Mouse (Mus musculus) neural tube, embryonic 14.5 days (tissue): ENCODE data around the gene Axin2. TPM values are rescaled to one million over a fixed set of nuclear protein-coding genes. Genes with fewer than 3 reads are reported as not detected.

Source experiments
- ATAC-seq: fragments of 200-750 bp; cut with Nextera tagmentation; 2 replicates; pipeline ENCODE4 v1.8.0; 2017; ENCODE audit warnings: low read depth, mild to moderate bottlenecking, moderate TSS enrichment, moderate library complexity
- H3K27ac ChIP-seq: fragments of 300-500 bp; sonication (generic); 2 replicates; pipeline ENCODE4 v1.5.1; 2014; ENCODE audit warnings: low read depth, mild to moderate bottlenecking, control low read depth, low read length, moderate library complexity, mixed read lengths
- H3K27me3 ChIP-seq: fragments of 300-500 bp; sonication (generic); 2 replicates; pipeline ENCODE4 v1.6.1; 2014; ENCODE audit warnings: low read length; ENCODE audit not compliant: control insufficient read depth, insufficient read depth
- H3K36me3 ChIP-seq: fragments of 300-500 bp; sonication (generic); 2 replicates; pipeline ENCODE4 v1.6.1; 2014; ENCODE audit warnings: low read length, mixed read lengths; ENCODE audit not compliant: control insufficient read depth, insufficient read depth
- H3K4me1 ChIP-seq: fragments of 300-500 bp; sonication (generic); 2 replicates; pipeline ENCODE4 v1.6.1; 2014; ENCODE audit warnings: low read length; ENCODE audit not compliant: control insufficient read depth, insufficient read depth
- H3K4me2 ChIP-seq: fragments of 300-500 bp; sonication (generic); 2 replicates; pipeline ENCODE4 v1.6.1; 2014; ENCODE audit warnings: mild to moderate bottlenecking, low read depth, low read length, control low read depth
- H3K4me3 ChIP-seq: fragments of 300-500 bp; sonication (generic); 2 replicates; pipeline ENCODE4 v1.5.1; 2014; ENCODE audit warnings: low read depth, low read length, control low read depth, mixed read lengths
- H3K9ac ChIP-seq: fragments of 300-500 bp; sonication (generic); replicated peaks from 2 replicates; pipeline ENCODE4 v1.6.1; 2014; ENCODE audit warnings: low read depth, mild to moderate bottlenecking, control low read depth, low read length, mixed read lengths
- H3K9me3 ChIP-seq: fragments of 300-500 bp; sonication (generic); 2 replicates; pipeline ENCODE4 v1.6.1; 2016; ENCODE audit warnings: low read length; ENCODE audit not compliant: control insufficient read depth
- WGBS: fragments of 180-500 bp; shearing (Covaris S2); extraction: QIAGEN DNeasy Blood & Tissue Kit; methylation state at CpG from one replicate; pipeline ENCODE4 v1.1.7; 2014; 5-methylcytosine and 5-hydroxymethylcytosine counted together
- polyA plus RNA-seq: library from polyadenylated mRNA; unstranded; fragments of >200 nt; fragmentation: Nextera tagmentation; extraction: Ambion mirVana; gene quantifications from 2 replicates; pipeline ENCODE4 v1.2.1, GENCODE M21; 2014

Axin2 gene
- polyA plus RNA-seq, 1 experiment from 2014 or later = 6.6 TPM

GRCm38 (mm10) chr11:108930612-108931011, 10.5 kb downstream of the Axin2 start:
- Histone ChIP-seq H3K4me1 (peaks cover 60% of the 10 kb centered on the region), H3K27me3 (no peaks in the 10 kb centered on the region), H3K4me2 (peak overlapping the region; percentile 12; the same call in 1 of the 2 replicates), H3K27ac (no peak overlapping the region; the same call in 1 of the 2 replicates), H3K4me3 (no peak overlapping the region), H3K9me3 (no peaks in the 10 kb centered on the region), H3K9ac (no peak overlapping the region), H3K36me3 (peaks cover 4% of the 10 kb centered on the region; the same call in 1 of the 2 replicates)
- ATAC-seq = no peak
- 47% methylated on average over 2 of the region's 3 CpGs for WGBS

GRCm38 (mm10) chr11:108933835-108934234, 13.7 kb downstream of the Axin2 start:
- H3K4me3 ChIP-seq = no peak overlapping the region
- H3K36me3 ChIP-seq = peaks cover 4% of the 10 kb centered on the region; the same call in 1 of the 2 replicates
- no peak overlapping the region for H3K9ac ChIP-seq
- H3K9me3 ChIP-seq = no peaks in the 10 kb centered on the region
- no peak overlapping the region for H3K27ac ChIP-seq
- WGBS = 73% methylated on average over 9 of the region's 9 CpGs
- no peak overlapping the region for H3K4me2 ChIP-seq
- ATAC-seq = no peak
- H3K27me3 ChIP-seq = no peaks in the 10 kb centered on the region
- H3K4me1 ChIP-seq = peaks cover 45% of the 10 kb centered on the region

- Histone ChIP-seq H3K9ac (no peak overlapping the region), H3K4me3 (no peak overlapping the region), H3K27me3 (no peaks in the 10 kb centered on the region), H3K9me3 (no peaks in the 10 kb centered on the region), H3K36me3 (peaks cover 4% of the 10 kb centered on the region; the same call in 1 of the 2 replicates), H3K4me1 (peaks cover 33% of the 10 kb centered on the region), H3K4me2 (no peak overlapping the region), H3K27ac (peak overlapping the region; percentile 34; the same call in 1 of the 2 replicates)
- WGBS = 20% methylated on average over 16 of the region's 18 CpGs
- peak; percentile 83 for ATAC-seq
These were observed 15.1 kb downstream of the Axin2 start for GRCm38 (mm10) chr11:108935128-108935868.

- Histone ChIP-seq H3K4me1 (peaks cover 34% of the 10 kb centered on the region), H3K4me3 (no peak overlapping the region), H3K27me3 (no peaks in the 10 kb centered on the region), H3K9me3 (no peaks in the 10 kb centered on the region), H3K9ac (no peak overlapping the region), H3K36me3 (peaks cover 4% of the 10 kb centered on the region; the same call in 1 of the 2 replicates), H3K27ac (peak overlapping the region; percentile 16; the same call in 1 of the 2 replicates), H3K4me2 (no peak overlapping the region)
- WGBS = 51% methylated on average over 18 of the region's 18 CpGs
- no peak for ATAC-seq
These were observed 16.1 kb downstream of the Axin2 start for GRCm38 (mm10) chr11:108936016-108936792.

DNA sequence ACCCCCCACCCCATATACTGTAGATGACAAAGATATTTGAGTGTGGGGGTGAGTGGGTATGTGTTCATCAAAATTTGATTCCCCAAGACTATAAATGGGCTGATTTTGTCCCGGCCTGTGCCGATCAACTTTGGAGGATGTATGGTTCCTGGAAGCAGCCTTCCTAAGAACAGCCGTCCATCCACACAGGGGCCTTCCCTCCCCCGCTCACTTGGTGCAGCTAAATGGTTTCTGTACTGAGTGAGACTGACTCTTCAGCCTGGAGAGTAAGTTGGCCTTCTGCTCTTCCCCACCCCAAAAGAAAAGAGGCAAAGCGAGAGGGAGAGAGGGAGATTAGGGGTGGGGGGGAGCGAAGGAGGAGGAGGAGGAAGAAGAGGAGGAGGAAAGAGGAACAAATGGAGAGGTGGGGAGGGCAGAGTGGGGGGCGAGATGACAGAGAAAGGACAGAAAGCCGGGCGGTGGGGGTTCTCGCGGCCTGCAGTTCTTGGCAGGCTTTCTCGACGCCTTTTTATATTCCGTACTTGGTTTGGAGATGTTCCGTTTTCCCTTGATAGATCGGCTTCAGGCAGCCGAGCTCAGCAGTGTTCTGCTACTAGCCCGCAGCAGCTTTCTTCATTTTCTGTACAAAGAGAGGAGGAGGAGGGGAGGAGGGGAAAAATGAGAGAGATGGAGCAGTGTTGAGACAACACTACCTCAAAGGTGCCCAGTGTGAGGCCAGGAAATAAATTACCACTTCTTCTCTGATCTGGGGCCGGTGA, 20.7 kb downstream of the Axin2 start:
- 36% methylated on average over 19 of the region's 19 CpGs for WGBS
- Histone ChIP-seq H3K27ac (peak overlapping the region; percentile 64), H3K36me3 (peaks cover 26% of the 10 kb centered on the region), H3K9me3 (no peaks in the 10 kb centered on the region), H3K4me2 (peak overlapping the region; percentile 23; the same call in 1 of the 2 replicates), H3K4me1 (peaks cover 21% of the 10 kb centered on the region), H3K9ac (no peak overlapping the region), H3K27me3 (no peaks in the 10 kb centered on the region), H3K4me3 (no peak overlapping the region)
- ATAC-seq = no peak

GRCm38 (mm10) chr11:108941836-108942235, 21.7 kb downstream of the Axin2 start:
- H3K36me3 ChIP-seq = peaks cover 34% of the 10 kb centered on the region
- 91% methylated on average over 18 of the region's 18 CpGs for WGBS

GRCm38 (mm10) chr11:108943741-108944140, 23.6 kb downstream of the Axin2 start:
- H3K4me2 ChIP-seq = no peak overlapping the region
- no peaks in the 10 kb centered on the region for H3K27me3 ChIP-seq
- H3K9ac ChIP-seq = no peak overlapping the region
- no peak for ATAC-seq
- H3K9me3 ChIP-seq = no peaks in the 10 kb centered on the region
- H3K4me3 ChIP-seq = no peak overlapping the region
- WGBS = 82% methylated on average over 11 of the region's 11 CpGs
- H3K36me3 ChIP-seq = peaks cover 38% of the 10 kb centered on the region
- peaks cover 12% of the 10 kb centered on the region; the same call in 1 of the 2 replicates for H3K4me1 ChIP-seq
- H3K27ac ChIP-seq = no peak overlapping the region

More at GRCm38 (mm10) chr11:108941836-108942235, 21.7 kb downstream of the Axin2 start:
- no peak overlapping the region for H3K4me2 ChIP-seq
- H3K9me3 ChIP-seq = no peaks in the 10 kb centered on the region
- no peaks in the 10 kb centered on the region for H3K27me3 ChIP-seq
- no peak for ATAC-seq
- H3K4me1 ChIP-seq = peaks cover 12% of the 10 kb centered on the region; the same call in 1 of the 2 replicates
- H3K9ac ChIP-seq = no peak overlapping the region
- H3K4me3 ChIP-seq = no peak overlapping the region
- H3K27ac ChIP-seq = peak overlapping the region; percentile 40; the same call in 1 of the 2 replicates

DNA sequence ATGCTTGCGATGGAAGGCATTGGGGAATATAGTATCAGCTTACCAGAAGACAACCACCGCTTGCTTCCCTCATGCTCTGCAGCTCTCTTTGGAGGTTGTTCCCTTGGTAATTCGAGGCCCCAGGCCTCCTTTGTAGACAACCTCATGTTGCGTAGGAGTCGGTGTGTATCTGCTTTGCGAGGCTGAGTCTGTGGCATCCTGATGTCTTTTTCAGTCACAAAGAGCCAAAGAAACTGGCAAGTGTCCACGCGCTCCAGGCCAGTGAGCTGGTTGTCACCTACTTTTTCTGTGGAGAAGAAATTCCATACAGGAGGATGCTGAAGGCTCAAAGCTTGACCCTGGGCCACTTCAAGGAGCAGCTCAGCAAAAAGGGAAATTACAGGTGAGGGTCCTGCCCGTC, 25.5 kb downstream of the Axin2 start:
- Histone ChIP-seq H3K9ac (no peak overlapping the region), H3K4me3 (no peak overlapping the region), H3K27me3 (no peaks in the 10 kb centered on the region), H3K4me1 (peaks cover 5% of the 10 kb centered on the region; the same call in 1 of the 2 replicates), H3K36me3 (peaks cover 46% of the 10 kb centered on the region), H3K9me3 (no peaks in the 10 kb centered on the region), H3K4me2 (no peak overlapping the region), H3K27ac (no peak overlapping the region)
- no peak for ATAC-seq
- 94% methylated on average over 9 of the region's 9 CpGs for WGBS
